Mouse (Mus musculus) frontal cortex, adult (tissue): ENCODE data around the gene Mrpl45.
A peak's percentile ranks its signal among the peaks of the same experiment; 100 is the strongest.

Experiments
- ATAC-seq: cut with Nextera tagmentation; 2 replicates; pipeline ENCODE4 v1.9.2; 2017; ENCODE audit warnings: mild to moderate bottlenecking, moderate library complexity, mixed read lengths; ENCODE audit not compliant: low TSS enrichment

Gene Mrpl45

DNA sequence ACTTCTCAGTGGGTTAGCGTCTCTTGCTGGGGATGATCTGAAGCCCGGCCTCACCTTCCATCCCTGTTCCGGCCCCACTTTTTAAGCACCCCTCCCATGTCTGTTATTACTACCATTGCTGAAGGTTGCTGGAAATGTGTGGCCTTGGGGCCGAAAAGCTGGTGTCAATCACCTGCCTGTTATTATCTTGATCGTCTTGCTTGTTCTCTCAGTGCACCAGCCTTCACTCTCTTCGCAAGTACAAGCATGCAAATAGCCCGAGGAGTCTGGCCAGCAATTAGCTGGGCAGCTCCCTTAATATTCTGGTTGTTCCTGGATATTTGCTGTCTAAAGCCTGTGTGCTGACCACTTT, 48.1 kb downstream of the Mrpl45 start:
- ATAC-seq, result no peak

- ATAC-seq, result peak; percentile 36; the same call in 1 of the 2 replicates
Measured at GRCm38 (mm10) chr11:97365556-97365955, 50.0 kb downstream of the Mrpl45 start.

DNA sequence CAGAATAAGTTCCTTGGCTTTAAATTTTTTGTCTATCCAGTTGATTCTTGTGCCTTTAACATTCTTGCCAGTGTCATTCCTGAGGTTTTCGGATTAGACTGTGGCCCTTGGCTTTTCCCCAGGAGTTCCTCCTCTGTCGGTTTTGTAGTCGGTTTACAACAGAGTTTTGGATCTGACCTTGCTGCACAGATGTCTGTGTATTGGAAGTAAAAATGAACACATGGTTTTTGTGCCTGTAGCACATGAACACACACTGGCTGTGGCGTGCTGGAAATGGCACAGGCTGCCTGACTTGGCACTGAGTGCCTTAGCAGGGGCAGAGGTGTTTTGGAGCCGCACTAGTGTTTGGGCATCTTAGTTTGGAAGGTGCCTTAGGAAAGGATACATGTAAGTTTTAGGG, 53.0 kb downstream of the Mrpl45 start:
- no peak for ATAC-seq

DNA sequence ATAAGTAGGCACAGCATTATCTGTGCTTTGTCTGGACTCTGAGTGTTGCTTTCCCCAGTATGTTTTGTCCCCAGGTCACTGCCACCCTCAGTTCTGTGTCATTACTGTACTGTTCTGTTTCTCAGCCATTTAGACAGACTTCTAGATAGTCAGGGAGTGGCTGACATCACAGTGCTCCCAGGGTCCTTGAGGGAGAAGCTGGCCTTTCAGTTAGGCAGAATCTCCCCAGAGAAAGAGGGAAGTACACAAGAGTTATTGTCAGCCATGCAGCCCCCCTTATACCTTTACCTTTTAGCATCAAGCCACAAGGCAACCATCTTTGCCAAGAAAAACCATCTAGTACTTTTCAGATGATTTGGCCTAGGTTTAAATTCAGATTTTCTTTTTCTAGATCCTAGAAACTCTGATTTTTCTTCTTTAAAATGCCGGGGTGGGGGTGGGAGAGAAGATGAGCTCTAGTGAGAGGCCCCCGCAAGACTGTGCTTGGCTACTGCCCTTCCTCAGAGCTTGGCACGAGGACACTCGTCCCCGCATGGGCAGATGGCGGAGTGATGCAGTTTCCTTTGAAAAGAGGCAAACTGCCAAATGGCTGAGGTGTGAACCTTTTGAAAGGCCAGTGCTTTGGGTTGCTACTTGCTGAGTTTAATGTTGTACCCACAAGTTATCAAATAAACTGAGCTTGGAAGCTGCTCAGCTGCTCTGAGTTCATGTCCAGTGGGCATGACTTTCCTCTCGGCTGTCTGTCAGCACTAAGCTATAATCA, 55.0 kb downstream of the Mrpl45 start:
- peak; percentile 69; the same call in 1 of the 2 replicates for ATAC-seq

DNA sequence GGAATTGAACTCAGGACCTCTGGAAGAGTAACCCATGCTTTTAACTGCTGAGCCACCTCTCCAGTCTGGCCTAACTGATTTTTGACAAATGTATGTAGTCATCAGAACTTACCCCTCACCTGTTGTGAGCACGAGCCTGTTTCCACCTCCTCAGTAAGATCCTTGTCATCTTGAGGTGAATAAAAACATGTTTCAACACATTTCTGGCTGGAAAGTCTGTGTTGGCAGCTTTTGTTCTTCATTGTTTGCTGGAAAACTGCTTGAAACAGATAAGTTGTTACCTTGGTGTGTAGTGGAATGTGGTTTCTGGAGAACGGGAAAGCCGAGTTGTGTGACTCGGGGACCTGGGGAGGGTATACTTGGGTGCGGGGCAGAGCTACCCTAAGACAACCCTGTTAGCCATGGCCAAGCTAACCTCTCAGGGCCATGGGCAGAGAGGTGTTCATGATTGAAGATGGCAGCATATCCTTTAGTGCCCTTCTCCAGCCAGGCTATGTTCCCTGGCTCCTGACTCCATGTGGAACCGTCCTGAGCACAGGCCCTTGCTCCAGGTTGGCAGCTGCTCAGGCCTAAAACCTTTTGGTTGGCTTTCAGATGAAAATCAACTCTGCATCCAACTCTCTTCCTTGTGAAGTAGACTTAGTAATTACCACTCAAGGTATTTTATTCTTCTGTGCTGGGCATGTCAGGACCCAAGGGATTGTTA, 56.8 kb downstream of the Mrpl45 start:
- ATAC-seq, result no peak

DNA sequence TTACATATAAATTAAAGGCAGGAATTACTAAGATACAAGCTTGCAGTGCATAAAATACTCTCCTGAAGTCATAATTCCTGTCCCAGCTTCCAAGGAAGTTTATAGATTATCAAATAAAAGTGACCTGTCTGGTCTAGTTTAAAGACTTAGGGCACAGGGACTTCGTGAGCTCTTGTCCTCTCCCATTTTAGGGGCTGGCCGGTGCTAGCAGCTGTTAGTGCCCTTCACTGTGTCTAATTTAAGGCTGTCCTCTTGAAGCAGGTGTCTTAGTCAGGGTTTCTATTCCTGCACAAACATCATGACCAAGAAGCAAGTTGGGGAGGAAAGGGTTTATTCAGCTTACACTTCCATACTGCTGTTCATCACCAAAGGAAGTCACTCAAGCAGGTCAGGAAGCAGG, 57.9 kb downstream of the Mrpl45 start:
- no peak for ATAC-seq
